Mouse (Mus musculus): Measurements from ENCODE around the gene Thra. TPM values are rescaled to one million over a fixed set of nuclear protein-coding genes. Genes with fewer than 3 reads are reported as not detected.

Thra gene
- polyA plus RNA-seq, 1 experiment, result 37.6 TPM

DNA sequence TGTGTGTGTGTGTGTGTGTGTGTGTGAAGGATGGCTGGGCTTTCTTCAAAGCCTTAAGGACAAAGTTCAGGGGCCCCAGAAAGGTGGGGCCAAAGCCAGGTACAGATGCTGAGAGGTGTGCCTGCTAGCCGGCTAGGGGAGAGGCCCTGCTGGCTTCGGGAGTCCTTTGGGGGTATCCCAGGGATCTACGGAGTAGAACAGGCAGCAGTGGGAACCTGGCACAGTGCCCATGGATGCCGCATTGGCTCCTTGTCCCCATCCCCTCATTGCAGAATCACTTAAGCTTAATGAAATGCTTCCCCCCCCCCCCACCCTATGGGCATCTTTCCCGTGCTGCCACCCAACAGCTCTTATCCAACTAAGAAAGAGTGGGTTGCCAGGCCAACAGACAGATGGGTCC, 9.3 kb downstream of the Thra start:
- Histone ChIP-seq H3K9me3 (no peaks in the 10 kb centered on the region), H3K27me3 (replicated peaks) (no peaks in the 10 kb centered on the region), H3K36me3 (replicated peaks; ENCODE audit: low read length) (peaks cover 40% of the 10 kb centered on the region), H3K4me3 (replicated peaks) (peak overlapping the region; percentile 56), H3K4me1 (peaks cover 100% of the 10 kb centered on the region)
- TF ChIP-seq GATA1 (IDR thresholded peaks at IDR 0.05; ENCODE audit: borderline replicate concordance, low read length), result no peak

- no peak for TF ChIP-seq FLI1 (IDR thresholded peaks at IDR 0.05; ENCODE audit: low read length)
- TF ChIP-seq GATA1 (IDR thresholded peaks at IDR 0.05; ENCODE audit: borderline replicate concordance, low read length), result no peak
- Histone ChIP-seq H3K9me3 (no peaks in the 10 kb centered on the region), H3K4me1 (peaks cover 100% of the 10 kb centered on the region), H3K27me3 (replicated peaks) (no peaks in the 10 kb centered on the region), H3K4me3 (replicated peaks) (peak overlapping the region; percentile 76), H3K36me3 (replicated peaks; ENCODE audit: low read length) (peaks cover 44% of the 10 kb centered on the region)
Measured at GRCm38 (mm10) chr11:98750351-98751201, 10.1 kb downstream of the Thra start.

DNA sequence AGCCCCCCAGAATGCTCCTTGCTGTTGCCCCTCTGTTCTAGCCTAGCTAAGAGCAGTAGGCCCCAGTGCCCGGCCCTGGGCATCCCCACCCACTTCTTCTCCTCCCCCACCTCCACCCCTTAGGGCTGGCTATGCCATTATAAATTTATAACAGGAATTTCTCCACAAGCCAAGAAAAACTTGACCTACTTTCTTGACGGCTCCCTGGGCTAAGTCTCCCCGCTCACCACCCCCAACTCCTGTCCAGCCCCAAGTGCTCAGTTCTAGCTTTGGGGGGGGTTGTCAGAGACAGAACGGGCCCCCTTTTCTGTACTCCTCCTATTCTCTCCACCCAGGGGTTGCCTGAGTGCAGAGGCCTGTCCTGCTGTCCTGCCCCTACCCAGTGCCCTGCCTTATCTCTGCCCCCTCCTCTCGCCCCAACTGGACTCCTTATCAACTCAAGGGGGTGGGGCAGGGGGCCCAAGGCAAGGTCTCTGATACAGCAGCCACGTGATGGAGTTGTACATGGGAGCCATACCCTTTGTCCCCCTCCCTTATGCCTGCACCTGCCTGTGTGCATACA, 10.9 kb downstream of the Thra start:
- H3K4me3 ChIP-seq (replicated peaks), result peak overlapping the region; percentile 85
- H3K36me3 ChIP-seq (replicated peaks; ENCODE audit: low read length), result peaks cover 46% of the 10 kb centered on the region
- H3K9me3 ChIP-seq, result no peaks in the 10 kb centered on the region
- TF ChIP-seq FLI1 (IDR thresholded peaks at IDR 0.05; ENCODE audit: low read length), result no peak
- no peak for TF ChIP-seq GATA1 (IDR thresholded peaks at IDR 0.05; ENCODE audit: borderline replicate concordance, low read length)
- no peaks in the 10 kb centered on the region for H3K27me3 ChIP-seq (replicated peaks)
- H3K4me1 ChIP-seq, result peaks cover 100% of the 10 kb centered on the region

DNA sequence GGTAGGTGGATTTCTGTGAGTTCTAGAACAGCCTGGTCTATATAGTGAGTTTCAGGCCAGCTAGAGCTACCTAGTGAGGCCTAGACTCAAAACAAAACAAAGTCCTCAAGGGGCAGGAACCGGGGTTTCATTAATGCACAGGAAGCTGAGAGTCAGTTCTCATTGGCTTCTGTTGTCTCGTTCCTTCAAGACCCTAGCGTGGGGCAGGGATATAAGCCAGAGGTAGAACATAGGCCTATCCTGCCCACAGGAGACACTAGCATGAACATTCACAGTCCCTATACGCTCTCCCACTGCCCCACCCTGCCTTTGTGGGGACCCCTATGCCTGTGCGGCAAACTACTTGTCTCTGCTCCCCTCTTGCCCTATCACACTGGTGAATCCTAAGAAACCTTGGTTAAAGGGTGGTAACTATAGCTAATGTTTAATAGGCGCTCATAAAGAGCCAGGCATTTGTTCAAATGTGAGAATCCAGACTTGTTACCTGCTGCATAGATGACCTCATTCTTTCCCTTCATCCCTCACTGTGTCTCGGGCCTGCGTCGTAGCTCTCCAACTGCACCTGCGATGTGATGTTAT, 12.2 kb downstream of the Thra start:
- Histone ChIP-seq H3K4me1 (peaks cover 97% of the 10 kb centered on the region), H3K36me3 (replicated peaks; ENCODE audit: low read length) (peaks cover 60% of the 10 kb centered on the region), H3K4me3 (replicated peaks) (peak overlapping the region; percentile 30), H3K9me3 (no peaks in the 10 kb centered on the region), H3K27me3 (replicated peaks) (no peaks in the 10 kb centered on the region)
- TF ChIP-seq GATA1 (IDR thresholded peaks at IDR 0.05; ENCODE audit: borderline replicate concordance, low read length) (no peak), FLI1 (IDR thresholded peaks at IDR 0.05; ENCODE audit: low read length) (no peak)

GRCm38 (mm10) chr11:98753264-98753663, 12.8 kb downstream of the Thra start:
- Histone ChIP-seq H3K4me3 (replicated peaks) (peak overlapping the region; percentile 77), H3K27me3 (replicated peaks) (no peaks in the 10 kb centered on the region), H3K36me3 (replicated peaks; ENCODE audit: low read length) (peaks cover 64% of the 10 kb centered on the region), H3K4me1 (peaks cover 91% of the 10 kb centered on the region), H3K9me3 (no peaks in the 10 kb centered on the region)
- TF ChIP-seq FLI1 (IDR thresholded peaks at IDR 0.05; ENCODE audit: low read length) (no peak), GATA1 (IDR thresholded peaks at IDR 0.05; ENCODE audit: borderline replicate concordance, low read length) (no peak)

GRCm38 (mm10) chr11:98754151-98754620, 13.7 kb downstream of the Thra start:
- Histone ChIP-seq H3K36me3 (replicated peaks; ENCODE audit: low read length) (peaks cover 69% of the 10 kb centered on the region), H3K4me1 (peaks cover 82% of the 10 kb centered on the region), H3K4me3 (replicated peaks) (peak overlapping the region; percentile 84), H3K9me3 (no peaks in the 10 kb centered on the region), H3K27me3 (replicated peaks) (no peaks in the 10 kb centered on the region)
- no peak for TF ChIP-seq FLI1 (IDR thresholded peaks at IDR 0.05; ENCODE audit: low read length)
- no peak for TF ChIP-seq GATA1 (IDR thresholded peaks at IDR 0.05; ENCODE audit: borderline replicate concordance, low read length)

GRCm38 (mm10) chr11:98754621-98755181, 14.3 kb downstream of the Thra start:
- H3K9me3 ChIP-seq, result no peaks in the 10 kb centered on the region
- no peaks in the 10 kb centered on the region for H3K27me3 ChIP-seq (replicated peaks)
- H3K36me3 ChIP-seq (replicated peaks; ENCODE audit: low read length), result peaks cover 73% of the 10 kb centered on the region
- H3K4me1 ChIP-seq, result peaks cover 77% of the 10 kb centered on the region
- peak overlapping the region; percentile 84 for H3K4me3 ChIP-seq (replicated peaks)
- TF ChIP-seq FLI1 (IDR thresholded peaks at IDR 0.05; ENCODE audit: low read length), result no peak
- TF ChIP-seq GATA1 (IDR thresholded peaks at IDR 0.05; ENCODE audit: borderline replicate concordance, low read length), result no peak

- Histone ChIP-seq H3K4me3 (replicated peaks) (no peak overlapping the region), H3K27me3 (replicated peaks) (no peaks in the 10 kb centered on the region), H3K4me1 (peaks cover 65% of the 10 kb centered on the region), H3K9me3 (no peaks in the 10 kb centered on the region; the same call in 1 of the 2 replicates), H3K36me3 (replicated peaks; ENCODE audit: low read length) (peaks cover 77% of the 10 kb centered on the region)
- no peak for TF ChIP-seq FLI1 (IDR thresholded peaks at IDR 0.05; ENCODE audit: low read length)
- TF ChIP-seq GATA1 (IDR thresholded peaks at IDR 0.05; ENCODE audit: borderline replicate concordance, low read length), result no peak
Measured at GRCm38 (mm10) chr11:98755726-98756380, 15.4 kb downstream of the Thra start.

DNA sequence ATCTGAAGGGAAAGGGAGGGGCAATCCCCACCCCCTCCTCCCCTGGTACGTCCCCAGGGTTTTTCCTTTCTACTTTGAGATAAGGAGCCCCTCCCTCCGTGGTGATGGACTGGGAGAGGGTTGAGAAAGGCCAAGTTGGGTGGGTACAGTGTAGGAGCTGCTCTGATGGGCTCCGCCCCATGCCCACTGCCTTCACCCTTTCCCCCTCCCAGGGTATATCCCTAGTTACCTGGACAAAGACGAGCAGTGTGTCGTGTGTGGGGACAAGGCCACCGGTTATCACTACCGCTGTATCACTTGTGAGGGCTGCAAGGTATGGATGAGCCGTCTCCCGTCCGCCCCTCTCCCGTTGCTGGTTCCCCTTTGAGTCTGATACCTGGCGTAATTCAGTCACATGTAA, 16.3 kb downstream of the Thra start:
- H3K9me3 ChIP-seq, result no peaks in the 10 kb centered on the region; the same call in 1 of the 2 replicates
- H3K4me3 ChIP-seq (replicated peaks), result peak overlapping the region; percentile 10
- peaks cover 57% of the 10 kb centered on the region for H3K4me1 ChIP-seq
- no peaks in the 10 kb centered on the region for H3K27me3 ChIP-seq (replicated peaks)
- peaks cover 85% of the 10 kb centered on the region for H3K36me3 ChIP-seq (replicated peaks; ENCODE audit: low read length)
- TF ChIP-seq FLI1 (IDR thresholded peaks at IDR 0.05; ENCODE audit: low read length) (no peak), GATA1 (IDR thresholded peaks at IDR 0.05; ENCODE audit: borderline replicate concordance, low read length) (no peak)
